Mouse (Mus musculus) fibroblast of lung, adult 2 months (primary cell): Measurements from ENCODE around the gene Aspscr1.

Source experiments
- DNase-seq: peaks from one replicate; pipeline ENCODE4 v3.0.0-alpha.2; 2011; ENCODE audit warnings: low read depth

Aspscr1 gene

DNA sequence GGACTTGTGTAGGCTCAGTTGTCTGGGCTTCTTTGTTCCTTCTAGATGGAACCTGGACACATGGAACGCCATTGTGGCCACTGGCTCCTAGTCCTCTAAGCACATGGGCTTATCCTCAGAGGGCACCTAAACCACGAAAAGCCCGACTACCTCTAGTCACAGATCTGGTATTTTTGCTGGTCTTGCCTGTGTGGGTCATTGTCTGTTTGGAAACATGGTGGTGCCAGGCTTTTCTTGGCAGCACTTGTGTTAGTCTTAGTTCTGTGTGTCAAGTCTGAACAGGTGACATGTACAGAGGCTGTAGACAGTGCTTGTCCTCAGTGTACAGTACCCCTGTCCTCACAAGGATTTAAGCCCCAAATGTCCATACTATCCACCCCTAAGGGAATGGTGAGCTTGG is 10.8 kb downstream of the Aspscr1 start:
- no peak for DNase-seq

DNA sequence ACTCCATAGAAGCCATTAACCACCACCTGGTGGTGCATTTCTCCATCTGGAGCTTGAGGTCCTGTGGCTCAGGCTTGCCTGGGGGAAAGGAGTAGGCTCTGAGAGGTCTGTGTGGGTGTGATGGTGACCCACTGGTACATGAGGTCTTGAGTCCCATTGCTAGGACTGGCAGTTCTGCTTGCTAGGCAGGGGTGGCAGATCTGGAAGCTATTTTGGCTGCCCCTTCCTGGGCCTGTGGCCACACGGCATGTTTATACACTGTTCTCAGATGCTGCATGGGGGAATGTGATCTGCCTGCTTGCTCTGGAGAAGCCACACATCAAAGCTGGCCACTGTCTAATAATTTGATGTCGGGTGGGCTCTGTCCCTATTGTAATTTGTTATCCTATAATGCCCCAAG is 11.3 kb downstream of the Aspscr1 start:
- DNase-seq, result no peak

DNA sequence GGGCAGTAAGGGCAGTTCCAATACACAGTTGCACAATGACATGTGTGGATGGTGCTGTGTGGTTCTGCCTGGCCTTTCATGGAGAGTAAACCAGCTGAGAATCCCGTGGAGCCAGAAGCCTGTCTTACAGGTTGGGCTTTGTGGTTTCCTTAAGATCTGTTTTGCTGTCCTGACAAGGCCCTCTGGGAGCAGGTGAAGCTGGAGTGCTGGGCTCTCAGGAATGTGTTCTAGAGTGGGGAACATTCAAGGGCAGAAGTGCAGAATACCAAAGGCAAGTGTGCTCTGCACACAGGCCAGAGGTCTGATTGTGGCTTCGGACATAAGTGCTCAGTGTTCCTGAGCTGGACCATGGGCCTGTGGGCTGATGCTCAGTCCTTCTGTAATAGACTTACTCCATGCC is 11.9 kb downstream of the Aspscr1 start:
- no peak for DNase-seq

DNA sequence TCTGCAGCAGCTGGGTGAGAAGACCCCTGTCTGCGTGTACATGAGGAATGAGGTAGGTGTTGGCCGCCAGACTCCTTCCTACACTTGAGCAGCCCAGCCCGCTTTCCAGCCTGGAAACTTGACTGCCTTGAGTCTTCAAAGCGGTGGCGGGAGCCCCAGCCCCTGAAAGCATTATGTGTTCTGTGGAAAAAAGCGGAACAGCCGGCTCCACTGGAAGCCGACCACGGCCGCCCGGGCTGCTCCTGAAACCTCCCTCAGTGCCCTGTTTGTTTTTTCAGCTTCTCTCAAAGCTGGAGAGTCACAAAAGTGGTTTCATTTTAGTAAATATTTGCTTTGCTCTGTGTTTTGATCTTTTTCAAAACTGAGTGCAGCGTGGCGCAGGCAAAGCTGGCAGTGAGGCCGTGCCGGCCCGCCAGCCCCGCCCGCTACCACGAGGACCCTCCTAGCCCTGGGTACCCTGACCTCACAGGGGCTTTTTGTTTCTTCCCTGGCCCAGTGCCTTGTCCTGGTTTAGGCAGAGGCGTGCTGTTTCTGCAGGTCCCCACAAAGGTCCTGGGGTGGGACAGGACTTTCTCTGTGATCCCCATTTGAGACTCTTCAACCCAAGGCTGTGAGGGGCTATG is 14.0 kb downstream of the Aspscr1 start:
- no peak for DNase-seq

DNA sequence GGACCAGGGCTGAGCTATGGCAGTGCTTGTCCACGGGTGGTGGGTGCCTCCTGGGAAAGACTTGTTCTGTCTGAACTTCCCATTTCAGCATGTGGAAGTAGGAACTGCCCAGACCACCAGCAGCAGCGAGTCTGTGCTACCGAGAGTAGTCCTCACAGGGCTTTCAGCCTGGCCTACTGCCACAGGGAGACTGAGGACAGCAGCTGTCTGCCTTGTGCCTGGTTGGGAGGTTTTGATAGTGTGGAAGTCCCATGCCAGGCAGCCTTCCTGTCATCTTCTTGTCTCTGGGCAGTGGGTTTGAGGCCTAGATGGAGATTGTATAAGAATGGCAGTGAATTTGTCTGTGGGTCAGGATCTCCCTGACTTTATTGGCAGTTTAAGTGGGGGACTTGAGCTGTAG is 16.6 kb downstream of the Aspscr1 start:
- no peak for DNase-seq

DNA sequence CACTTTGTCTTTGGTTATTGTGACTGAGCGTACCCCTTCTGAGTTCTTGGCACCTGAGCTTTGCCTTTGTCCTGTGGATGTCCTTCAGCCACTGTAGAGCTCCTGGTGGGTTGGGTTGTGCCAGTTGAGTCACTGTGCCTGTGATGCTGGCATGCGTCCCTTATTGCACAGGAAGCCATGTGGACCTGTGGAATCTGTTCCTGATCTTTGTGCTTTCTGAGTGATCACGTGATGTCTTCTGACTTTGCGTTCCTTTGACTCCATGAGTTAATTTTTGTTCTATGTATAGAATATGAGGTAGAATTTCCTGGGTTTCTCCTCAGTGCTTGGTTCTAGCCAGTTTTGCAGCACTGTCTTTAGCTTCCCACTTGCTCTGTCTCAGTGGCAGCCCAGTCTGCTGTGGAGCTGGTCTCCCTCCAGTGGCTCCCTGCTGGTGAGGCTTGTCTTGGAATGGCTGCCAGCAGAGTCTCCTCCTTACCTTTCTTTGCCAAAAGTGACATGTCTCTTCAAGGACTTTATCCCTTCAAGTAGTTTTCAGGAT is 19.8 kb downstream of the Aspscr1 start:
- DNase-seq, result no peak

DNA sequence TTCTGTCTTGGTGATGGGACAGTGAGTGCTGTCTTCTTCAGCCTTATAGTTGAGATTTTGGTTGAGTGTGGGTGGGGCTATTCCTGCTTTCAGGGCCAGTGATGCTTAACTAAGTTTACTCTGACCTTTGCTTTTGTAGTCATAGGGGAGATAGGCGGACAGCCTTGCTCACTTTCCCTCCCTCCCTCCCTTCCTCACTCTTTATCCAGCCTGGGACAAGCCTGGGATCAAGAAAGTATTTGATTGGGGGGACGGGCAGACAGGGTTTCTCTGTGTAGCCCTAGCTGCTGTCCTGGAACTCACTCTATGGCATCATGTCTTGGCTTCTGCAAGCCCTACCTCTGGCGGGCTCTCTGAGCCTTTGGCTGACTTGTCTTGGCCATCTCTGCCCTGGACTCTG is 20.7 kb downstream of the Aspscr1 start:
- no peak for DNase-seq

DNA sequence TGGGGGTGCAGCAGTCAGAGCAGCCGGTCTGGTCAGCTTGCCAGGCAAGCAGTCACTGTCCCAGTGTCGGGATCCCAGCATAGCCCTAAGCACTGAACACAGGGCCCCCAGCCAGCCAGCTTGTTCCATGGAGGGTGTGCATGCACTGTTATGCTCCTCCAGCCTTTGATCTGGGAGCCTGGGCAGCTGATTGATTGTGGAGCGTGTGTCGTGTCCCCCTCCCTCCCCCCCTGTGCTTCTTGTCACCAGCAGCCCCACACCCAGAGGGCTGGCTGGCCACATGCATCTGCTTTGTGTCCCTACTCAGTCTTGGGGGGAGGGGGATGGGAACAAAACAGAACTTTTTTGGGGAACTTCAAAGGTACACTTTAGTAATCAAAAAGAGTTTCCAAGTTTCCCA is 22.4 kb downstream of the Aspscr1 start:
- DNase-seq, result no peak

DNA sequence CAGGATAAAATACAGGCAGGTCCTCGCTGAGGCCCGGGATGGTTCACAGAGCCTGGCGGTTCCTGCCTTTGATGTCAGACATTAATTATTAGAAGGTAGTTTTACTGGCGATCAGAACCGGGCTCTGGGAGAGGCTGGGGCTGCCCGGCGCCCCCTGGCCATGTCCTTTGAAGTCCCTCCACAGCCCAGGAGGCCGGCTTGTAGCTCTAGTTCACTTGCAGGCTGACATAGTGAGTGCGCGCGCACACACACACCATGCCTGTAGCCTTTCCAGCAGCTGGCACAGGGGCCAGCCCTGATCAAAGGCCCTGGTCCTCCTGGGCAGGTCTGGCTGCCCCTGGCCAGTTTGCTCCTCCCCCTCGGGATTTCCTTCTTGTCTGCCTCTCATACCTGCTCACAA is 22.9 kb downstream of the Aspscr1 start:
- DNase-seq, result no peak

DNA sequence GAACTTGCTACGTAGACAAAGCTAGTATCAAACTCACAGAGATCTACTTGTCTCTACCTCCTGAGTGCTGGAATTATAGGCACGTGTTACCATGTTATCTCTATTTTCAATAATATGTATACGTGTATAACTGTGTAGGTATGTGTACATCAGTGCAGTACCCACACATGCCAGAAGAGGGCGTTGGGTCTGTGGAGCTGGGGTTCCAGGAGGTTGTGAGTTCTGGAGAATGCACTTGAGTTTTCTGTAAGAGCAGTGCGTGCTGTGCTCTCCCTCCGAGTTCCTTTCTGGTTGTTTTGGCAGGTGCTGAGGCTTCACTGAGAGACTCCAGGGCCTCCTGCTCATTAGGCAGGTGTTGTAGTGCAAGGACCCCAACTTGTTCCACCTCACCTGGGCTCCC is 23.8 kb downstream of the Aspscr1 start:
- DNase-seq, result no peak

DNA sequence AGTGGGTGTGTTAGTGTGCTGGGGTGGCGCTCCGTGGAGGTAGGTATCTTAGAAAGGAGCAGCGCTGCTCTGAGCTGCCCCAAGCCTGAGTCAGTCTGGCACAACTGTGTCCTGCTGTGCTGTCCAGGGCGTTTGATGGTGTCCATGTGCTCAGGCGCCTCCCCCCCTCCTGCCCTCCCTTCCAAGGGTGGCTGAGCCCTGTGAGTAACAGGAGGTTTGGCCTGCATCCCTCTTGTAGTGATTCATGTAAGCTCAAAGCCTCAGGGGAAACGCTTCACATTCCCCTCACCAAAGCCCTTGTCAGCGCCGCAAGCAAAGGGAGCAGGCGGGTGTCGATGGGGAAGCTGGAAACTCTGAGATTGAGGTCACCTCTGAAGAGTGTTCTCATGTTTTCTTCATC is 25.0 kb downstream of the Aspscr1 start:
- DNase-seq, result peak; percentile 96

DNA sequence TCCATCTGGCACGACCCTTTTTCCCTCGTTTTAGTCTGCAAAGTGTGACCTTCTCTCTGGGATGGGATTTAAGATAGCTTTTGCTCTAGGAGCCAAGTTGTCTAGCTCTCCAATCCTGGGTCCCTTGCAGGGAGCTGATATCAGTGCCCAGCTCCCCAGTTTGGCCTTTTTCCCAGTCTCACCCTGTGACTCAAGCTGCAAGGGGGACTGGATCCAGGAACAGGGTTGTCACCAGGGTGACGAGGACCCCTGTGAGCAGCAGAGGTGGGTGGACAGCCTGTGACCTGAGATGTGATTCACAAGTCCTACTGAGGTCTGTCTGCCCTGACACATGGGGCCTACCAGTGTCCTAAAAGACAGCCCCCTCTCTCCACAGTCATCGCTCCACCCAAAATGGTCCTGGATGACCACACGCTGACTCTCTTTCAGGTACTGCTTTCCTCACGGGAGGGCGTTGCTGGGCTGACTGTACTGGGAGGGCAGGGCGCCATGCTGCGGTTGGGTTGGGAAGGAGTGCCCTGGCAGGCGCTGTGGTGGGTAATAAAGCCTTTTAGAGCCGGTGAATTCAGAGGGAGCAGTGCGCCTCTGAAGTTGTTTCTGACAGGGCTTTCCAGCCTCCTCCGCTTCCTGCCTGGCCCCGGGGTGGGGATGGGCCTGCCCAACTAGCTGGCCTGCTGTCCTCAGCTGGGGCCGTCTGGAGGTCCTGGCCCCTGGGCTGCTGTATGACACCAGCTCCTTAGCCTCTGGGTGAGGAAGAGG is 31.1 kb downstream of the Aspscr1 start:
- peak; percentile 48 for DNase-seq

DNA sequence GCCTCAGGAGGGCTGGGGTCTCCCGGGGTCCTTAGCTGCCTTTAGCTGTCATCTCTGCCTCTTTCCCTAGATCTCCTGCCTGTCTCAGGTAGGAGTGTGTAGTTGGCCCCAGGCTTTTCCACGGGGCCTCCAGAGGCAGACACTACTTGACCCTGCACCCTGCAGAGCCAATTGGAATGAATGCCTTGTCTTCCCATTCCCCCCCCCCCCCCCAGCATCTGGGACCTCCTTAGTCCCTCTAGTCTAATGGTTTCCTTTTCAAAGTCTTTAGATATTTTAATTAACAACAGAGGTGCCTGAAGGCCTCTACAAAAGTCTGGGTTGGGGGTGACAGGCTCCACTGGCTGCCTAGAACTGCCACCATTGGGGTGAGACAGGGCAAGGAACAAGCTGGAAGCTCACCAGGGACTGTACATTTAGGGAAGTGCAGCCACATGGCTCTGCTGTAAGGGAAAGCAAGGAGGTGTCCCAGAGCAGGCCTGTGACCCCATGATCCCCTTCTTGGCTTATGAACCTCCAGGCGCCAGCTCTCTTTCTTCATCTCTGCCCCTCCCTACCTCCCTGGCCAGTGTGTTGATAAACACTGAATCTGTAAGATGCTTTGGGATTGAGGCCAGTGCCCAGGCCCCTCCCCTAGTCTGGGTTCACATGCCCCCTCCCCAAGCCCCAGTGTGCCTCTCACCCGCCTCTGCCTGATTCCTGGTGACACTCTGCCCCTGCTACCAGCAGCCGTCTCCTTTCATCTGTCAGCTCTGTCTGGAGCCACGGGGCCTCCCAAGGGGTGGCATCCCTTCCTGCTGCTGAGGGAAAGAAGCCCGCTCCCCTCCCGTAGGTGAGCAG is 31.9 kb downstream of the Aspscr1 start:
- DNase-seq, result no peak

DNA sequence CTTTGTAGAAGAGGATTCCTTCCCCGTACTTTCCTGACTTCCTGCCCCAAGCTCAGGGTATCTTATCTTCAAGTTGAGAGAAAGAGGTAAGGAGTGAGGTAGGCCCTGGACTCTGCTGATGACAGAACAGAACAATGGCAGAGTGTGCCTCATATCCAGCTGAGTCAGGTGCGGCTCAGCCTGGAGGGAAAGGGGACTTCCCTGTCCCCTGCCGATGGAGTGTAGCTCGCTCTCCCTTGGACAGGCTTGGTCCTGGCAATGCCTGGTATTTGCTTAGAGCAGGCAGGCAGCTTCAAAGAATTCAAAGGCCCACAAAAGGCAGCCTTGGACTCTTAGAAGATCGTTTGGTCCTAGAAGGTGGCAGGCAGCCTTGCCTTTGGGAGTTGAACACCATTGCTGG is 33.3 kb downstream of the Aspscr1 start:
- DNase-seq, result no peak

DNA sequence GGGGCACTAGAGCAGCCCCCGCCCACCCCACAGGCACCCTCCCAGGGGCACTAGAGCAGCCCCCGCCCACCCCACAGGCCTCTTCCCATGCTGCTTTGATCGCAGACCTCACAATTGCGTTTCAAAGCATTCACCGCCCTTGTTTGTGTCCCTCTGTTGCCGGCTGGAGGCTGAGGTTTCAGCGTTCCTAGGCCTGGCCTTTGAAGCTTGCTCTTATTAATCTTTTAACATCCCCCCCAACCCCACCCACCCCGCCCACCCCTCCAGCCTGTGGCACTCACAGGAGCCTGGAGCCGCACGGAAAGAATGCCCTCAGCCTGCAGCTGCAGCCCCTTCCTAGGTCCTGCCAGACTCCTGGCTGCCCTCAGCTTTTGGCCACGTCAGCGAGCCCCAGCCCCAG is 34.5 kb downstream of the Aspscr1 start:
- no peak for DNase-seq

DNA sequence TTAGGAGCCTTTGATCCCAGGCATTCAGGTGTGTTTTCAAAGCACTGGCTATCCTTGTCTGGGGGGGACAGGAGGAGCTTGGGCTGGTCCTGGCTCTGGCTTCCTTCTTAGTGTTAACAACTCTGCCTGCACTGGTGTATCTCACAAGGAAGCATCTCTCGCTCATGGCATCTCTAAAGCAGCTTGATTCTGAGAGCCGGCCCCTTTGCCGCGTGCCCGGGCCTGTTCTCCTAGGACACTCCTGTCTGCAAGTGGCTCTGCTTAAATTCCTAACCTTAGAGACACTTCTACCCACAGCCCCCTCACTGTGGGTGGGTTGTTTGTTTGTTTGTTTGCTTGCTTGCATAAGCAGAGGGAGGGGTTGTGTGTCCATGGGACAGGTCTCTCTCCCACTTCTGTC is 35.2 kb downstream of the Aspscr1 start:
- DNase-seq, result no peak

DNA sequence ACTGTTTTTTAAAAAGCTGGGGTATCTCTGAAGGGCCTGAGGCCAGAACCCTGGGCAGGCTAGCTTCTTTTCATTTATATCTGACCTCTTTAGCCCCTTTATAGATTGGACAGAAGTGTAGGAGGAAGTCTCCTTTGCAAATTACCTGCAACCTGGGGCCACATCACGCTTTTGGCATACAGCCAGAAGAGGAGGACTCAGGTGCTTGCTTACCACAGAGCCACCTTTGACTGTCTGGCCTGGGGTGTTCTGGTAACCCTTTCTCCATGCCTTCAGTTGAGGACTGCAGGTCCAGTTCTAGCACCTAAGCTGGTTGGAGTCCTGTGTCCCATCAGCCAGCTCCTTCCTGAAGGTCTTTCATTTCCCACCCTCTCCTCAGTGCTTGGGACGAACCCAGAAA is 36.8 kb downstream of the Aspscr1 start:
- no peak for DNase-seq

DNA sequence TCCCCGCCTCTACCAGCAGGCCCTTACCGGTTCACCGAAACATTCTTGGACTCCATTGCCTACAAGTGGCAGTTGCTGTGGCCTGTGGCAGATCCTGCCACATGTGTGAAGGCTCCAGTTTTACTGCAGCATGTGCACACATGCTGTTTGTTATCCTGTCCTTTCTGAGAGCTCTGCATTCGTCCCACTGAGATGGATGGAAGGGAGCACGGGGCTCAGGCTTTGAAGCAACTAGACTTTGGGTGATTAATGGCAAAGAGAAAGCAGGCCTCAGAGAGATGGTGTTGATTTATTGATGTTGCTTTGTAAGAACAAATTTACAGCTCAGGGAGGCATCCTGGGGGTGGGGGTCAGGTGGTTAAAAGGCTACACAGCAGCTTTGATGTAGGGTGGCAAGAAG is 37.9 kb downstream of the Aspscr1 start:
- DNase-seq, result no peak

DNA sequence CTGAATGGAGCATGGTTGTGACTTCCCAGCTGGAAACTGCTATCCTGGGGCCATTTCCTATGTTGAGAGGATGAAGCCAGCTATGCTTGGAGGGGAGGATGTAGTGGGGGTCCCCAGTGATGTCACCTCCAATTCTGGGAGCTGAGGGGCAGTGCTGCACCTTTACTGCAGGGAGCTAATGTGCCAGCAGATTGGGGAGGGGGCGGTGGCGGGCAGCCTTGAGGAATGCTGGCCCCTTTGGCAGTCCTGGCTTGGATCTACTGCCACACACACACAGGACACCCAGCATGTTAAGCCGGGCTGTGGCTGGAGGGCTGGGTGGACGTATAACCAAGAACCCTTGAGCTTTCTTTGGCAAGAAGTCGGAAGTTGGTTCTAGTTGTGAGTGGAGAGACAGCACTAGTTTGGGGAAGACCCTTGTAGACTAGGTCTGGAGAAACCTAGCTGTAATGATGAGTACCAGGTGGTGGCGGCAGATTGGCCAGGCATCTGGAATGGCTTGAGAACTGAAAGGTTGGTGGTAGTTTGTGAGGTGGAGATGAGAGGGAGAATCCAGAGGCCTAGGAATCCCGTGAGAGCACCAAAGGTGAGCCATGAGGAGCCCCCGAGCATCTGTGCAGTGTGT is 39.3 kb downstream of the Aspscr1 start:
- DNase-seq, result no peak

DNA sequence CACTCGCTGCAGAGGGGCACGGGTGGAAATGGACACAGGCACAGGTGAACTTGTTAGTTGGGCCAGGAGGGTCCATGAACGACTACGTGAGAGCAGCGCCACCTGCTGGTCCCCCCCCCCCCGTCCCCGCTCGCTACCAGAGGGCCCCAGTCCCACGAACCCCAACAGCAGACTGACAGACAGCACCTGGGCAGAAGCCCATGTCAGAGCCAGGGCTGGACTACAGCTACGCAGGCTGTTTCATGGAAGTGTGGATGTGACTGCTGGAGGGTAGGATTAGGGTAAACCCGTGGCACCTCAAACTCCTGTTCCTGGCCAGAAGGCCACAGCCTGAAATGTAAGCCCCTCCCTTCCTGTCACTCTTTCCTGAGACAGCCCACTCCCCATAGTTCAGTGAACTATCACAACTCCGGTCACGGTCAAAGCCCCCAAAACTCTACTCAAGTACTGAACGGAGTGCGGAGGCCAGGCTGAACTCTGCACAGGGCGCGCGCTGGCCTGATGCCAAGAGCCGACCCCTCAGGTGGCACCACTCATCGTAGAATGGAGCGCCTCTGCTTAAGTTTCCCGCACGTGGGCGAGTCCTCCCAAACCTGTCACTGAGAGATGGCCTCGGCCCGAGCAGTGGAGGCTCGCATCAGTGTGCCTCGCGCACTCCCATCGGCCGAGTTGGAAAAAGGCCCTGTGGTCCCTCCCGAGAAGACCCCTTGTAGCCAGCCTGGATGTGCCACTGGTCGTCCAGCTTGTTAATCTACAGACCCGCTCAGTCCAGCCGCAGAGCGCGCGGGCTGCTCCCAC is 40.2 kb downstream of the Aspscr1 start:
- no peak for DNase-seq
